Mouse (Mus musculus) CH12.LX (cell line): ENCODE results near the gene Gucy2d. TPM values are rescaled to one million over a fixed set of nuclear protein-coding genes. Genes with fewer than 3 reads are reported as not detected.

Experiments used
- DNase-seq: peaks from one replicate; pipeline ENCODE4 v3.0.0-alpha.2; 2013; ENCODE audit errors: extremely low read depth
- H3K27ac ChIP-seq: 2 replicates; pipeline ENCODE4 v1.5.1; 2012; ENCODE audit warnings: low read depth, mild to moderate bottlenecking, control low read depth, moderate library complexity; ENCODE audit not compliant: insufficient read depth
- H3K27me3 ChIP-seq: replicated peaks from 2 replicates; pipeline ENCODE3; 2012; ENCODE audit warnings: inconsistent platforms
- H3K36me3 ChIP-seq, 2 experiments: replicated peaks in 1 of 2; 2 replicates each; pipeline versions ENCODE3 to v1.6.1; 2012; ENCODE audit warnings: inconsistent platforms in 1 of 2, low read length in 1 of 2, mild to moderate bottlenecking in 1 of 2, mixed read lengths in 1 of 2, moderate library complexity in 1 of 2; ENCODE audit not compliant: control insufficient read depth in 1 of 2, insufficient read depth in 1 of 2
- H3K4me1 ChIP-seq, 2 experiments: 2 replicates each; pipeline ENCODE4 v1.6.1; 2012; ENCODE audit warnings: inconsistent platforms in 1 of 2, moderate library complexity in 1 of 2; ENCODE audit not compliant: insufficient read depth in 2 of 2, control insufficient read depth in 1 of 2
- H3K4me2 ChIP-seq: 2 replicates; pipeline ENCODE4 v1.6.1; 2012; ENCODE audit warnings: low read depth, mild to moderate bottlenecking, control low read depth; ENCODE audit not compliant: poor library complexity, insufficient read depth, severe bottlenecking
- H3K4me3 ChIP-seq, 3 experiments: fragments of 150-350 bp in 1 of 3; sonication (generic) in 1 of 3; replicated peaks in 1 of 3; 2 replicates each; pipeline versions ENCODE3 to v1.5.1; 2011 to 2012; ENCODE audit warnings: low read depth in 2 of 3, low read length in 2 of 3, mild to moderate bottlenecking in 2 of 3, moderate library complexity in 2 of 3, control low read depth in 1 of 3, improper control_type of control experiment in 1 of 3, inconsistent platforms in 1 of 3, mixed read lengths in 1 of 3; ENCODE audit not compliant: poor library complexity in 1 of 3
- H3K79me2 ChIP-seq: replicated peaks from 2 replicates; pipeline ENCODE4 v1.6.1; 2012; ENCODE audit warnings: mild to moderate bottlenecking, moderate library complexity; ENCODE audit not compliant: control insufficient read depth, poor library complexity, insufficient read depth, severe bottlenecking; ENCODE audit errors: extremely low read depth
- H3K9ac ChIP-seq: 2 replicates; pipeline ENCODE4 v1.6.1; 2012; ENCODE audit warnings: low read depth, mild to moderate bottlenecking, control low read depth, moderate library complexity; ENCODE audit not compliant: insufficient read depth
- H3K9me3 ChIP-seq: replicated peaks from 2 replicates; pipeline ENCODE3; 2012; ENCODE audit warnings: low read length, inconsistent platforms, mixed read lengths
- BHLHE40 ChIP-seq: IDR thresholded peaks from 2 replicates; pipeline ENCODE4 v1.6.1; 2011; ENCODE audit warnings: mild to moderate bottlenecking, low read depth, low read length, improper control_type of control experiment
- CHD1 ChIP-seq: IDR thresholded peaks from 2 replicates; pipeline ENCODE4 v1.6.1; 2012; ENCODE audit warnings: low read depth, low read length, improper control_type of control experiment, inconsistent platforms
- CTCF ChIP-seq, 2 experiments: IDR thresholded peaks in 1 of 2; conservative IDR thresholded peaks in 1 of 2; 2 replicates each; pipeline ENCODE4 v1.5.1; 2011 to 2012; ENCODE audit warnings: low read depth in 2 of 2, low read length in 2 of 2, improper control_type of control experiment in 1 of 2, inconsistent platforms in 1 of 2, mild to moderate bottlenecking in 1 of 2, moderate library complexity in 1 of 2
- E2F4 ChIP-seq: IDR thresholded peaks from 2 replicates; pipeline ENCODE4 v1.6.1; 2011; ENCODE audit warnings: low read depth, low read length, improper control_type of control experiment; ENCODE audit not compliant: insufficient replicate concordance
- ELF1 ChIP-seq: IDR thresholded peaks from 2 replicates; pipeline ENCODE4 v1.6.1; 2014; ENCODE audit warnings: low read depth, mild to moderate bottlenecking, inconsistent platforms, low read length, improper control_type of control experiment
- EP300 ChIP-seq: IDR thresholded peaks from 2 replicates; pipeline ENCODE4 v1.6.1; 2011; ENCODE audit warnings: low read length, improper control_type of control experiment
- ETS1 ChIP-seq: conservative IDR thresholded peaks from 2 replicates; pipeline ENCODE4 v1.6.1; 2012; ENCODE audit warnings: low read depth, mild to moderate bottlenecking, inconsistent platforms, low read length, improper control_type of control experiment, moderate library complexity
- GABPA ChIP-seq: IDR thresholded peaks from 2 replicates; pipeline ENCODE4 v1.6.1; 2012; ENCODE audit warnings: low read depth, low read length, improper control_type of control experiment, inconsistent platforms; ENCODE audit not compliant: insufficient replicate concordance
- JUND ChIP-seq: conservative IDR thresholded peaks from 2 replicates; pipeline ENCODE4 v1.6.1; 2011; ENCODE audit warnings: low read depth, low read length, improper control_type of control experiment
- MAX ChIP-seq: IDR thresholded peaks from 2 replicates; pipeline ENCODE4 v1.6.1; 2011; ENCODE audit warnings: low read length, improper control_type of control experiment
- MAZ ChIP-seq: IDR thresholded peaks from 2 replicates; pipeline ENCODE4 v1.6.1; 2012; ENCODE audit warnings: low read depth, mild to moderate bottlenecking, inconsistent platforms, low read length, improper control_type of control experiment, moderate library complexity
- MEF2A ChIP-seq: IDR thresholded peaks from 2 replicates; pipeline ENCODE4 v1.6.1; 2014; ENCODE audit warnings: low read depth, mild to moderate bottlenecking, inconsistent platforms, low read length, improper control_type of control experiment, borderline replicate concordance
- MYC ChIP-seq: IDR thresholded peaks from 2 replicates; pipeline ENCODE4 v1.6.1; 2011; ENCODE audit warnings: low read depth, mild to moderate bottlenecking, improper control_type of control experiment, low read length
- NELFE ChIP-seq: IDR thresholded peaks from 2 replicates; pipeline ENCODE4 v1.6.1; 2011; ENCODE audit warnings: low read depth, low read length, improper control_type of control experiment
- NRF1 ChIP-seq: IDR thresholded peaks from 2 replicates; pipeline ENCODE4 v1.6.1; 2014; ENCODE audit warnings: low read depth, mild to moderate bottlenecking, inconsistent platforms, low read length, improper control_type of control experiment, moderate library complexity
- PAX5 ChIP-seq: IDR thresholded peaks from 2 replicates; pipeline ENCODE4 v1.6.1; 2012; ENCODE audit warnings: low read length, inconsistent platforms, mixed read lengths
- POLR2A ChIP-seq: IDR thresholded peaks from 2 replicates; pipeline ENCODE4 v1.6.1; 2011; ENCODE audit warnings: low read depth, mild to moderate bottlenecking, improper control_type of control experiment, low read length
- POLR2AphosphoS2 ChIP-seq: IDR thresholded peaks from 2 replicates; pipeline ENCODE4 v1.6.1; 2011; ENCODE audit warnings: low read depth, low read length, improper control_type of control experiment
- RCOR1 ChIP-seq: conservative IDR thresholded peaks from 2 replicates; pipeline ENCODE4 v1.6.1; 2012; ENCODE audit warnings: low read depth, mild to moderate bottlenecking, inconsistent platforms, low read length, improper control_type of control experiment
- TBP ChIP-seq: conservative IDR thresholded peaks from 2 replicates; pipeline ENCODE4 v1.6.1; 2011; ENCODE audit warnings: low read depth, low read length, improper control_type of control experiment
- TCF12 ChIP-seq: IDR thresholded peaks from 2 replicates; pipeline ENCODE4 v1.6.1; 2014; ENCODE audit warnings: low read depth, mild to moderate bottlenecking, inconsistent platforms, low read length, improper control_type of control experiment
- UBTF ChIP-seq: IDR thresholded peaks from 2 replicates; pipeline ENCODE4 v1.6.1; 2012; ENCODE audit warnings: low read depth, mild to moderate bottlenecking, inconsistent platforms, low read length, improper control_type of control experiment, moderate library complexity
- USF1 ChIP-seq: IDR thresholded peaks from 2 replicates; pipeline ENCODE4 v1.6.1; 2014; ENCODE audit warnings: low read depth, mild to moderate bottlenecking, inconsistent platforms, low read length, improper control_type of control experiment
- USF2 ChIP-seq: conservative IDR thresholded peaks from 2 replicates; pipeline ENCODE4 v1.6.1; 2011; ENCODE audit warnings: low read depth, low read length, improper control_type of control experiment
- ZC3H11A ChIP-seq: IDR thresholded peaks from 2 replicates; pipeline ENCODE4 v1.6.1; 2012; ENCODE audit warnings: low read depth, mild to moderate bottlenecking, inconsistent platforms, low read length, improper control_type of control experiment
- ZKSCAN1 ChIP-seq: IDR thresholded peaks from 2 replicates; pipeline ENCODE4 v1.6.1; 2012; ENCODE audit warnings: low read depth, inconsistent platforms, low read length, improper control_type of control experiment, borderline replicate concordance
- ZMIZ1 ChIP-seq: IDR thresholded peaks from 2 replicates; pipeline ENCODE4 v1.6.1; 2012; ENCODE audit warnings: low read depth, mild to moderate bottlenecking, inconsistent platforms, low read length, improper control_type of control experiment
- ZNF384 ChIP-seq: IDR thresholded peaks from 2 replicates; pipeline ENCODE4 v1.6.1; 2012; ENCODE audit warnings: low read depth, low read length, improper control_type of control experiment, inconsistent platforms
- dilution Hi-C: fragments of 300-500 bp; cut with MboI; formaldehyde crosslinking; loops from 2 replicates; pipeline ENCODE4 v1.14.3; 2020; ENCODE audit warnings: low sequenced_read_pairs; ENCODE audit not compliant: extremely low pct_unique_long_range_greater_than_20kb, extremely low pct_ligation_motif_present
- in situ Hi-C: fragments of 300-500 bp; cut with MboI; formaldehyde crosslinking; loops from 3 replicates; pipeline ENCODE4 v1.14.3; 2019; ENCODE audit warnings: low sequenced_read_pairs, low pct_ligation_motif_present, low pct_unique_long_range_greater_than_20kb, mixed read lengths
- polyA plus RNA-seq: library from polyadenylated mRNA; unstranded; fragments of >175 nt; gene quantifications from 2 replicates; pipeline ENCODE4 v1.2.1, GENCODE M21; 2012; ENCODE audit warnings: low read depth; ENCODE audit not compliant: insufficient read length
- total RNA-seq, 2 experiments: library from RNA; depleted of rRNA; stranded (reverse); fragments of 300-350 nt in 1 of 2; fragments of >200 nt in 1 of 2; gene quantifications; 2 replicates each; pipeline ENCODE4 v1.2.3; 2012 to 2014

The Gucy2d gene
- total and polyA plus RNA-seq, 3 experiments, result not detected

DNA sequence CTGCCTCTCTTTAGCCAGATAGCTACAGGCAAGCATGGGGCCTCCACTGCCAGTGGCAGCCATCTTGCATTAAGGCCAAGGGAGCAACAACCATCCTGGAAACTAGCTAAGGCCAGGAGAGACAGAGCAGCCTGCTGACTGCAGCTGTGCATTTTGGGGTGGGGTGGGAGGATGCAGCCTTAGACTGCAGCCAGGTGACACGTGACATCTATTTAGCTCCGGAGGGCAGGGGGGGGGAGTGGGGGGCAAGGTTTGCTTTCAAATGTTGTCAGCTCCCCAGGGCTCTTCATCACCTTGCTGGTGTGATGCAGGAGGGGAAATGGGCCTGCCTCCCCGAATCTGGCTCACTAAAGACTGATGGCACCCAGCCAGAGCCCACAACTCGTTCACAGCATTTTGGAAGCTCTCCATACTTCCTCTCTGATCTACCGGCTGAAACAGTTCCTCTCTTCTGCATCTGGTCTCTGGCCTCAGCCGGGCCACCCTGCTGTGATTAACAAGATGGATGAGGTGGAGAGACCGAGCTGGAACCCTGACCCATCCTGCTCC is 83.7 kb downstream of the Gucy2d start:
- Histone ChIP-seq H3K79me2 (no peaks in the 10 kb centered on the region), H3K27ac (no peak overlapping the region), H3K27me3 (no peaks in the 10 kb centered on the region), H3K36me3 (no peaks in the 10 kb centered on the region), H3K4me2 (no peak overlapping the region), H3K9ac (no peak overlapping the region), H3K9me3 (peaks cover 2% of the 10 kb centered on the region), H3K4me1 (peaks cover 12 to 26% of the 10 kb centered on the region in 2 experiments), H3K4me3 (no peak overlapping the region)
- dilution Hi-C loops (no loop called here), in situ Hi-C loops (no loop called here)
- no peak for TF ChIP-seq ELF1
- TF ChIP-seq CTCF (conservative IDR thresholded peaks at IDR 0.05 in 1 of 2, IDR thresholded peaks at IDR 0.05 in 1 of 2; ENCODE audit: low read depth in 2 of 2, low read length in 2 of 2), result no peak
- TF ChIP-seq CHD1, result no peak
- TF ChIP-seq TBP, result no peak
- TF ChIP-seq MYC, result no peak
- TF ChIP-seq POLR2AphosphoS2, result no peak
- no peak for TF ChIP-seq USF1
- no peak for TF ChIP-seq PAX5
- TF ChIP-seq MAX, result no peak
- no peak for TF ChIP-seq EP300
- TF ChIP-seq JUND, result no peak
- no peak for TF ChIP-seq RCOR1
- TF ChIP-seq ZNF384, result no peak
- no peak for TF ChIP-seq USF2
- no peak for TF ChIP-seq BHLHE40
- no peak for TF ChIP-seq MEF2A
- no peak for DNase-seq

DNA sequence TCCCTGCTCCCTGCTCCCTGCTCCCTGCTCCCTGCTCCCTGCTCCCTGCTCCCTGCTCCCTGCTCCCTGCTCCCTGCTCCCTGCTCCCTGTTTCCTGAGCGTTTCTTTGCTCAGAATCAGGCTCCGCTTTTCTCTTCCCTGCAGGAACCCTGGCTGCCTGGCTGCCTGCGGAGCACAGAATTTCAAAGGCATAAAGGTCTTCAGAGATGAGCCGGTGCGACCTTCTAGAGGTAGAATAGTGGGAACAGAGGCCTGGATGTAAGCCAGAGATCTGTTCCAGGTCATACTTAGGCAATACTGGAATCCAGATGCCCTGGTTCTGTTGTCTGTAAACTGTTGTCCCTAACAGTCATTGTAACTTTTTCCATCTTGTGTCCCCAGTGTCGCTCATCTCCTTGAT is 84.2 kb downstream of the Gucy2d start:
- Histone ChIP-seq H3K27ac (no peak overlapping the region), H3K4me3 (no peak overlapping the region), H3K36me3 (no peaks in the 10 kb centered on the region), H3K4me1 (peaks cover 10 to 23% of the 10 kb centered on the region in 2 experiments), H3K79me2 (no peaks in the 10 kb centered on the region), H3K9me3 (peaks cover 2% of the 10 kb centered on the region), H3K9ac (no peak overlapping the region), H3K4me2 (no peak overlapping the region), H3K27me3 (no peaks in the 10 kb centered on the region)
- dilution Hi-C loops (no loop called here), in situ Hi-C loops (no loop called here)
- TF ChIP-seq ZC3H11A (no peak), TCF12 (no peak), JUND (no peak), NRF1 (no peak), ZKSCAN1 (no peak), NELFE (no peak), CTCF (conservative IDR thresholded peaks at IDR 0.05 in 1 of 2, IDR thresholded peaks at IDR 0.05 in 1 of 2; ENCODE audit: low read depth in 2 of 2, low read length in 2 of 2) (no peak), UBTF (no peak), MEF2A (no peak), GABPA (no peak), RCOR1 (no peak), MAZ (no peak), E2F4 (no peak), ETS1 (no peak), POLR2A (no peak), ZMIZ1 (no peak)
- no peak for DNase-seq
